16 mouse cellular contexts compared by ENCODE assay signal in the genomic region with DNA sequence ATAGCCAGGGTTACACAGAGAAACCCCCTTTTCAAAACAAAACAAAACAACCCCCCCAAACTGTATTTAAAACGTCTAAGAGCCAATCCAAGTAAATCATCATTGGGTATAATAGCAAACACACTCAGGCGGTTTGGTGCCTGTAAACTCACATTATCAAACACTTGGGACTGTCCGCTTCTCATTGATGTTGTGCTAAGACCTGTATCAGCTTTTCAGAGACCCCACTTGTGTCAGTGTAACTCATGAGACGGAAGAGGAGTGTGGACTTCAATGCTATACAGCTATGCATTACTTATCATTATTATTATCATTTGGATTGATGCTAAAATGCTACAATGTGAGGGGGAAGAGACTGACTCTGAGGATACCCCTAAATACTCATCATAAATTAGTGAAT.
"Had no signal": no experiment of that assay in that cellular context is flagged by ENCODE, and none has a peak within 500 bp of the region (broad histone marks: within the 10 kb centered on the region; RNA-seq: fewer than 3 reads in every experiment).

No protein-coding gene starts in this region.

- H3K9me3 ChIP-seq: neural tube, embryonic 15.5 days; stomach, embryonic 15.5 days had no signal

- H3K4me2 ChIP-seq: neural tube, embryonic 13.5 days; neural tube, embryonic 15.5 days; stomach, embryonic 15.5 days had no signal

- DNase-seq: retina, postnatal 1 day; right cerebral cortex, adult 18-20 months; right cerebral cortex, postnatal 14 days; right cerebral cortex, postnatal 25 days; right cerebral cortex, postnatal 4 days; spleen, adult 18-20 months; thymus, adult 18-20 months; thymus, adult 2 months; thymus, postnatal 14 days; thymus, postnatal 25 days; thymus, postnatal 36 days; thymus, postnatal 4 days had no signal

- H3K9ac ChIP-seq: neural tube, embryonic 13.5 days; neural tube, embryonic 15.5 days; stomach, embryonic 15.5 days had no signal

- H3K27ac ChIP-seq: neural tube, embryonic 13.5 days; neural tube, embryonic 15.5 days; stomach, embryonic 15.5 days; stomach, postnatal 0 days had no signal

- H3K4me1 ChIP-seq: neural tube, embryonic 13.5 days; neural tube, embryonic 15.5 days; stomach, embryonic 15.5 days had no signal

- H3K27me3 ChIP-seq: neural tube, embryonic 13.5 days; neural tube, embryonic 15.5 days; stomach, embryonic 15.5 days had no signal

- H3K4me3 ChIP-seq: neural tube, embryonic 13.5 days; neural tube, embryonic 15.5 days; stomach, embryonic 15.5 days had no signal

- H3K36me3 ChIP-seq: neural tube, embryonic 13.5 days; neural tube, embryonic 15.5 days; stomach, embryonic 15.5 days had no signal
